Mouse (Mus musculus) E14TG2a.4 (cell line): ENCODE results near the gene Mybpc3.

Experiments used
- CTCF ChIP-seq: conservative IDR thresholded peaks from 2 replicates; pipeline ENCODE4 v1.5.1; 2014; ENCODE audit warnings: low read length
- POU5F1 ChIP-seq: IDR thresholded peaks from 2 replicates; pipeline ENCODE4 v1.6.1; 2014; ENCODE audit warnings: low read length, borderline replicate concordance

DNA sequence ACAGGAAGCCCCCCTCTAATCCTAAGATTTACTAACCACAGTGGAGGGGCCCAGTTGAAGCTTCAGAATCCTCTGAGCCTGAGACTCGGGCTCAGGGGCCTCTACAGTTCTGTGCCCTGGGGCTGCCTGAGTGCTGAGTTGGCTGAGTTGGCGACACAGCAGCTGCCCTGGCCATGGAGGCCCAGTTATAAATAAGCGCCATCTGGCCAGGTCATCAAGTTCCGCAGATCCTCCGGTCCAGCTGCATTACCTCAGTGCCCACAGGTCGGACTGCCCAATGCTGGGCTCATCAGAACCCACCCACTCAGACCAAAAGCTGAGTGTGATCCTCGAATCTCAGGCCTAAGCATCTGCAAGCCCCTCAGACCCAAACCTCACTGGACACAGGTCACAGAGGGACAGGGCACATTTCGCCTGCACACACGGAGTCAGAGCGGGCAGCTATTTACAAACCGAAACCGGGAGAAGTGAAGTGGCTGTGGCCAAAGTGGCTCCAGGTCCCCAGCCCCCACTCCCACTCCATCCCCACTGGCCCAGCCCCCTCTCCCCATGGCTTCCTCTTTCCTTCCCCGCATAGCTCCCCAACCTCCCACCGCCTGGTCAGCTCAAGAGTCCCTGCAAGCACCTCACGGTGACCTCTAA is 33.6 kb upstream of the Mybpc3 start:
- no peak for TF ChIP-seq CTCF
- no peak for TF ChIP-seq POU5F1
